Mouse (Mus musculus) left cerebral cortex, postnatal 25 days (tissue): Measurements from ENCODE around the gene Creld1. TPM values are rescaled to one million over a fixed set of nuclear protein-coding genes. Genes with fewer than 3 reads are reported as not detected.

Experiments used
- DNase-seq, 2 experiments: peaks; one replicate each; pipeline ENCODE4 v3.0.0; 2022; ENCODE audit warnings: low spot score in 2 of 2, mixed read lengths in 1 of 2
- intact Hi-C: fragments of 180-260 bp; cut with DNase I; formaldehyde crosslinking; loops from one replicate; pipeline ENCODE4 v1.15.1; 2025
- total RNA-seq, 2 experiments: library from RNA; stranded (reverse); gene quantifications; 2 replicates each; pipeline ENCODE4 v1.2.3; 2021

The Creld1 gene
- total RNA-seq, 2 experiments from 2014 or later = 114 to 121 TPM

GRCm38 (mm10) chr6:113501388-113502084, 18.4 kb downstream of the Creld1 start, which contains the start of gene Prrt3:
Prrt3 (minus strand) TSS chr6:113501931.
- intact Hi-C loops = loop anchor here (2.0 kb wide), 1 partner anchor 111 kb away; no protein-coding TSS in a partner anchor
- DNase-seq = peak; percentile 82 to 90

GRCm38 (mm10) chr6:113502801-113503200, 19.7 kb downstream of the Creld1 start:
- intact Hi-C loops = no loop called here
- DNase-seq = no peak

GRCm38 (mm10) chr6:113505689-113506088, 22.6 kb downstream of the Creld1 start:
- intact Hi-C loops = no loop called here
- DNase-seq = no peak

- DNase-seq = no peak
- intact Hi-C loops = no loop called here
These were observed 24.0 kb downstream of the Creld1 start for GRCm38 (mm10) chr6:113507130-113507529.

GRCm38 (mm10) chr6:113508272-113508946, 25.3 kb downstream of the Creld1 start:
- intact Hi-C loops = no loop called here
- DNase-seq = no peak

- intact Hi-C loops = no loop called here
- no peak for DNase-seq
These were observed 25.8 kb downstream of the Creld1 start for GRCm38 (mm10) chr6:113508947-113509280.

GRCm38 (mm10) chr6:113513944-113514343, 30.8 kb downstream of the Creld1 start:
- no peak for DNase-seq
- intact Hi-C loops = no loop called here

GRCm38 (mm10) chr6:113514600-113514999, 31.5 kb downstream of the Creld1 start:
- intact Hi-C loops = no loop called here
- DNase-seq = no peak

GRCm38 (mm10) chr6:113517434-113518080, 34.5 kb downstream of the Creld1 start:
- no peak for DNase-seq
- intact Hi-C loops = no loop called here

GRCm38 (mm10) chr6:113522310-113522709, 39.2 kb downstream of the Creld1 start:
- no peak for DNase-seq
- intact Hi-C loops = loop anchor here (5.0 kb wide), 1 partner anchor 85 kb away; no protein-coding TSS in a partner anchor

GRCm38 (mm10) chr6:113523420-113523819, 40.3 kb downstream of the Creld1 start:
- peak in 1 of 2 experiments; percentile 77 for DNase-seq
- intact Hi-C loops = loop anchor here (5.0 kb wide), 1 partner anchor 84 kb away; no protein-coding TSS in a partner anchor

GRCm38 (mm10) chr6:113530932-113531839, 48.1 kb downstream of the Creld1 start, which contains the start of the genes Emc3 and Fancd2:
Emc3 (minus strand) TSS chr6:113531652.
Fancd2 (plus strand) TSS chr6:113531682.
- intact Hi-C loops = loop anchor here (5.0 kb wide), 2 partner anchors 79 to 91 kb away; partner anchors contain the start of gene Vhl
- peak; percentile 92 to 93 for DNase-seq

GRCm38 (mm10) chr6:113531840-113532404, 48.8 kb downstream of the Creld1 start:
- intact Hi-C loops = loop anchor here (5.0 kb wide), 2 partner anchors 80 to 90 kb away; partner anchors contain the start of gene Vhl
- DNase-seq = no peak

GRCm38 (mm10) chr6:113534886-113535285, 51.8 kb downstream of the Creld1 start:
- intact Hi-C loops = loop anchor here (5.0 kb wide), 2 partner anchors 83 to 87 kb away; partner anchors contain the start of gene Vhl

GRCm38 (mm10) chr6:113541610-113542009, 58.5 kb downstream of the Creld1 start:
- no peak for DNase-seq
- intact Hi-C loops = loop anchor here (10.0 kb wide), 1 partner anchor 143 kb away; no protein-coding TSS in a partner anchor

More at GRCm38 (mm10) chr6:113534886-113535285, 51.8 kb downstream of the Creld1 start:
- DNase-seq = no peak
